Mouse (Mus musculus) layer of hippocampus, adult 2 months (tissue): ENCODE results near the gene Nit1. TPM values are rescaled to one million over a fixed set of nuclear protein-coding genes. Genes with fewer than 3 reads are reported as not detected.

Experiments
- DNase-seq, 2 experiments: peaks; one replicate each; pipeline ENCODE4 v3.0.0; 2022; ENCODE audit warnings: low spot score in 2 of 2
- H3K27ac ChIP-seq: fragments of 200-600 bp; 2 replicates; pipeline ENCODE4 v1.8.1; 2022
- H3K4me3 ChIP-seq: fragments of 200-600 bp; 2 replicates; pipeline ENCODE4 v1.8.1; 2022; ENCODE audit warnings: mild to moderate bottlenecking
- CTCF ChIP-seq: fragments of 200-600 bp; conservative IDR thresholded peaks from 2 replicates; pipeline ENCODE4 v1.8.1; 2022; ENCODE audit warnings: antibody characterized with exemption, mild to moderate bottlenecking, moderate library complexity
- total RNA-seq, 2 experiments: library from RNA; stranded (reverse); gene quantifications; 2 replicates each; pipeline ENCODE4 v1.2.3; 2021

The Nit1 gene
- total RNA-seq, 2 experiments from 2014 or later, result 42.8 to 45.9 TPM

DNA sequence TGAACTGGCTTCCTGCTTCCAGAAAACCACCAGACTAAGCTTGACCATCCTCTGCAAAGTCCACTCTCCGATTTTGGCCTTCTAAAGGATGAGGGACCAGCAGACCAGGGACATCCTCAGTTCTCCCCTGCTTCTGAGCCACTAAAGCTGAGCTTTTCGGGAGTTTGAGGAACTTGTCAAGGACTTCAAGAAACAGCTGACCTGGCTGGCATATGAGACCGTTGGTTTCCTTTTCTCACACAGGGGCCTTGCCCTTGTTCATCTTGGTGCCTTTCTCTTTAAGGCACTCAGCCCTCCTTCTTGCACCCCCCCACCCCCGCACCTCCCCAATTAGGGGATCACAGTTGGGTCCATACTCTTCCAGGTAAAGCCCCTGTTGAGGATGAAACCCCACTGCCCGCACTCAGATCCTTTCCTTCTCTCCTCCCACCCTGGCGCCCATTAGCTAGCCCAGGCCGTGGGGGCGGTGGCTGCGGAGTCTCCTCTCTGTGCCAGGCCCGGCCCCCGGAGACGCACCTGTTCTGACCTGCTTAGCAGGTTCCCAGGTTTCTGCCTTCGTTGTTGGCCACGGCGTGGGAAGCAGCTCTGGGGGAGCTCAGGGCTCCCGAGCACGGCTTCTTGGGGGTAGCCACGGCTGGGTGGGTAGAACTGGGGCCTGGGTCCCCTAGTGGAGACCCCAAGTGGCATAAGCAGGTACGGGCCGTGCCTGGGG is 24.6 kb upstream of the Nit1 start, which contains the start of gene Nectin4:
Nectin4 (plus strand) TSS at position 255 of the 712 bp plus-strand sequence.
- no peak for DNase-seq
- no peak for TF ChIP-seq CTCF
- Histone ChIP-seq H3K27ac (no peak within 1 kb of the TSS), H3K4me3 (no peak within 1 kb of the TSS)

DNA sequence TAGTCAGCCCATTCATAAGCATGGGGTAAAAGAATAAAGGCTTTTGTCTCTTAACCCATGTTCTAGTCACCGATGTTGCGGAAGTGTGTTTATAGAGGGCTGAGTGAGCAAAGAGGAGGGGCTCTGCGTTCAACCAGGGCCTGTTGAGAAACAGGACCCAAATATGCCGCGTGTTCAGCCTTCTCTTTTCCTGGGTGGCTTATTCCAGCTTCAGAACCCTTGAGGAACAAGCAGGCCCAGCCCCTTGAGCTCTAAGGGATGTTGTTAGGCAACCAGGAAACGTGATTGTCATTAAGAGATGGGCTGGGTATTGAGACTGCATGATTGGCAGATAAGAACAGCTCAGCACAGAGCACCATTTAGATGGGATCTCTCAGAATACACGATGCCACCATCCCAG is 20.5 kb upstream of the Nit1 start:
- Histone ChIP-seq H3K27ac (no peak overlapping the region), H3K4me3 (no peak overlapping the region)
- no peak for TF ChIP-seq CTCF

GRCm38 (mm10) chr1:171361106-171362103 is 16.0 kb upstream of the Nit1 start:
- Histone ChIP-seq H3K4me3 (peak overlapping the region; percentile 73), H3K27ac (peak overlapping the region; percentile 97)
- peak; percentile 70 to 85 for DNase-seq
- TF ChIP-seq CTCF, result peak; percentile 98

More for the DNA sequence above, 20.5 kb upstream of the Nit1 start:
- no peak for DNase-seq

- H3K27ac ChIP-seq, result peak within 1 kb of the TSS; percentile 97
- TF ChIP-seq CTCF, result no peak
- peak within 1 kb of the TSS; percentile 73 for H3K4me3 ChIP-seq
- DNase-seq, result peak; percentile 91 to 92
Measured at GRCm38 (mm10) chr1:171360656-171361055, 15.2 kb upstream of the Nit1 start, which contains the start of gene Klhdc9. TSS of gene Klhdc9 (minus strand) at chr1:171360798.

GRCm38 (mm10) chr1:171360253-171360652 is 14.8 kb upstream of the Nit1 start:
- peak in 1 of 2 experiments; percentile 18 for DNase-seq
- Histone ChIP-seq H3K4me3 (peak overlapping the region; percentile 73), H3K27ac (peak overlapping the region; percentile 97)
- no peak for TF ChIP-seq CTCF

- peak in 1 of 2 experiments; percentile 53 for DNase-seq
- H3K4me3 ChIP-seq, result no peak overlapping the region
- H3K27ac ChIP-seq, result peak overlapping the region; percentile 97
- TF ChIP-seq CTCF, result peak; percentile 81
Measured at GRCm38 (mm10) chr1:171358421-171358820, 13.0 kb upstream of the Nit1 start.

- no peak for TF ChIP-seq CTCF
- Histone ChIP-seq H3K27ac (no peak overlapping the region), H3K4me3 (no peak overlapping the region)
- DNase-seq, result no peak
Measured at GRCm38 (mm10) chr1:171356814-171357213, 11.4 kb upstream of the Nit1 start.

DNA sequence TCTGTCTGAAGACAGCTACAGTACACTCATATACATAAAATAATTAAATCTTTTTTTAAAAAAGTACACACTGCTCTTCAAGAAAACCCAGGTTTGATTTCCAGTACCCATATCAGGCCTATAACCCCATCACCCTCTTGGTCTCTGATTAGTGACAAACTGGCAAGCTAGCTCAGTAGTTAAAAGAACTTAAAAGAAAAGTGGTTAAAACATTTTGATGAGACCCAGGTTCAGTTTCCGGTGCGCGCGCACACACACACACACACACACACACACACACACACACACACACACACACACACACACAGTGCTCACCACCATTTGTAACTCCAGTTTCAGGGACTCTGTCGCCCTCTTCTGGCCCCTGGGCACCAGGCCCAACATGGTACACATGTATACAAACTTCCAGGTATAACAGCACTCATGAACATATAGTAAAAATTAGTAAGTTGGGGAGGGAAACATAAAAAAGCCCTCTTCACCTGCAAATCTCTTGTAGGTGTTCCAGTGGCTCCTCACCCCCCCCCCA is 10.4 kb upstream of the Nit1 start:
- DNase-seq, result no peak
- TF ChIP-seq CTCF, result peak; percentile 40
- Histone ChIP-seq H3K4me3 (no peak overlapping the region), H3K27ac (no peak overlapping the region)

DNA sequence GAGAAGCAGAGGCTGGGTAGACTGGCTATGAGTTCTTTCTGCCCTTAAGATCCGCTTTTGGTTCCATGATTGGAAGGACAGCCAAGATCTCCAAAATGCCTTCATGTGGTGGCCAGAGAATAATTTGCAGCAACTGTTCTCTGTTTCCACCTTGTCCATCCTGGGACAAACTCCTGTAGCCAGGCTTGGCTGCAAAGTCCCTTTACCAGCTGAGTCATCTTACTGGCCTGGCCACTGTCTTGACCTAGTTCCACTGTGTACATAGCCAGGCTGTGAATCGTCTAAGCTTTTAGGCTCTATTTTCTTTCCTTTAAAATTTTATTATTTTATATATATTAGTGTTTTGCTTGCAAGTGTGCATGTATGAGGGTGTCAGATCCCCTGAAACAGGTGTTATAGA is 3.8 kb upstream of the Nit1 start:
- no peak overlapping the region for H3K4me3 ChIP-seq
- no peak overlapping the region for H3K27ac ChIP-seq
- no peak for TF ChIP-seq CTCF
- no peak for DNase-seq

GRCm38 (mm10) chr1:171348665-171349064 is 3.2 kb upstream of the Nit1 start:
- Histone ChIP-seq H3K27ac (no peak overlapping the region), H3K4me3 (no peak overlapping the region)
- no peak for DNase-seq
- no peak for TF ChIP-seq CTCF

- Histone ChIP-seq H3K27ac (peak overlapping the region; percentile 86), H3K4me3 (peak overlapping the region; percentile 96)
- no peak for DNase-seq
- no peak for TF ChIP-seq CTCF
Measured at GRCm38 (mm10) chr1:171346095-171346450, 627 bp upstream of the Nit1 start.

DNA sequence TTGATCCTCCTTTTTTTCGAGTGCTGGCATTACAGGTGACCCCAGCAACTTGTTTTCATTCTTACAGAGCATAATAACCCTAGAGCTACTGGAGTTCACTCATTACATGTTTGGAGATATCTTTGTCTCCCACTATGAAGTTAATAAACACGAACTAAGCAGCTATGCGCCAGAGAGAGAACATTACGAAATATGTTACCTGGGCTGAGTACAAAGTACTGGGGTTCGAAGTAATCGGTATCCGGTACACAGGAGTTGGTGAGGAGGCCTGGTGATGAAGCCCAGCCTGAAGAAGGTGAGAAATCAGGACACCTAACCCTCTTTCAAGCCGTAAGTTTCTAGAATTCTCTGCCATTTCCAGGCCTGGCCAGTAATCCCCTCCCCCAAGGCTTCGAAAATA is 731 bp downstream of the Nit1 start:
- no peak for DNase-seq
- no peak for TF ChIP-seq CTCF
- Histone ChIP-seq H3K27ac (peak overlapping the region; percentile 86), H3K4me3 (peak overlapping the region; percentile 96)
